Mouse (Mus musculus) neural tube, embryonic 13.5 days (tissue): ENCODE data around the gene Pak3. TPM values are rescaled to one million over a fixed set of nuclear protein-coding genes. Genes with fewer than 3 reads are reported as not detected.

Source experiments
- ATAC-seq: fragments of 200-750 bp; cut with Nextera tagmentation; 2 replicates; pipeline ENCODE4 v1.8.0; 2017; ENCODE audit warnings: low read depth, mild to moderate bottlenecking, moderate TSS enrichment, moderate library complexity
- H3K27ac ChIP-seq: fragments of 300-500 bp; sonication (generic); replicated peaks from 2 replicates; pipeline ENCODE4 v1.5.1; 2015; ENCODE audit warnings: moderate library complexity, mild to moderate bottlenecking, inconsistent platforms
- H3K27me3 ChIP-seq: fragments of 300-500 bp; sonication (generic); 2 replicates; pipeline ENCODE4 v1.6.1; 2015; ENCODE audit warnings: mild to moderate bottlenecking, inconsistent platforms
- H3K36me3 ChIP-seq: fragments of 300-500 bp; sonication (generic); 2 replicates; pipeline ENCODE4 v1.6.1; 2015; ENCODE audit warnings: mild to moderate bottlenecking, inconsistent platforms
- H3K4me1 ChIP-seq: fragments of 300-500 bp; sonication (generic); replicated peaks from 2 replicates; pipeline ENCODE4 v1.6.1; 2015; ENCODE audit warnings: inconsistent platforms
- H3K4me2 ChIP-seq: fragments of 300-500 bp; sonication (generic); 2 replicates; pipeline ENCODE4 v1.6.1; 2015; ENCODE audit warnings: inconsistent platforms, mild to moderate bottlenecking, moderate library complexity
- H3K4me3 ChIP-seq: fragments of 300-500 bp; sonication (generic); 2 replicates; pipeline ENCODE4 v1.5.1; 2015; ENCODE audit warnings: mild to moderate bottlenecking, inconsistent platforms
- H3K9ac ChIP-seq: fragments of 300-500 bp; sonication (generic); 2 replicates; pipeline ENCODE4 v1.6.1; 2015; ENCODE audit warnings: moderate library complexity, mild to moderate bottlenecking, inconsistent platforms
- H3K9me3 ChIP-seq: fragments of 300-500 bp; sonication (generic); 2 replicates; pipeline ENCODE4 v1.6.1; 2016; ENCODE audit warnings: inconsistent platforms
- WGBS: fragments of 180-500 bp; shearing (Covaris S2); methylation state at CpG from one replicate; pipeline ENCODE4 v1.1.7; 2015; 5-methylcytosine and 5-hydroxymethylcytosine counted together
- polyA plus RNA-seq: library from polyadenylated mRNA; unstranded; fragments of >200 nt; fragmentation: Nextera tagmentation; extraction: Ambion mirVana; gene quantifications from 2 replicates; pipeline ENCODE4 v1.2.1, GENCODE M21; 2015

The Pak3 gene
- polyA plus RNA-seq, 1 experiment from 2014 or later = 122 TPM

DNA sequence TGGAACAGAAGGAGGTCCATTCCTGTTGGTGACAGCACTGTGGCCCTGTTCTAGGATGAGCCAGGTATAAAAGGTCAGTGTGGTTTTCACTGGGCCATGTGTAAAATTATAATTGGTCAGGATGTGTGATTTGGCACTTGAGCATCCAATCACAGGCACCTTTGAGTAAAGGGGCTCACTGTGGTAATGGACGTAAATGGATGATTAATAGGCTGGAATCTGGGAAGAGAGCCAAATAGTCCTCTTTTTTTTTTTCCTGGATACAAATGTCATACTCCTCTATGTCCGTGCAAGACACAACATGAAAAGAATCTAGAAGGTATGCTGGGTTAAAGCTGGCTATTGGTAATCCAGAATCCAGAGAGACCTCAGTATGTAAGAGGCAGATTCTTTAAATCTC lies 147.4 kb downstream of the Pak3 start:
- Histone ChIP-seq H3K9ac (no peak overlapping the region), H3K27me3 (peaks cover 17% of the 10 kb centered on the region; the same call in 1 of the 2 replicates), H3K36me3 (no peaks in the 10 kb centered on the region), H3K4me2 (peak overlapping the region; percentile 59), H3K4me3 (peak overlapping the region; percentile 53), H3K9me3 (no peaks in the 10 kb centered on the region), H3K4me1 (peaks cover 10% of the 10 kb centered on the region; the same call in 1 of the 2 replicates), H3K27ac (no peak overlapping the region)
- ATAC-seq = no peak
- WGBS = 29% methylated on average over 2 of the region's 2 CpGs

DNA sequence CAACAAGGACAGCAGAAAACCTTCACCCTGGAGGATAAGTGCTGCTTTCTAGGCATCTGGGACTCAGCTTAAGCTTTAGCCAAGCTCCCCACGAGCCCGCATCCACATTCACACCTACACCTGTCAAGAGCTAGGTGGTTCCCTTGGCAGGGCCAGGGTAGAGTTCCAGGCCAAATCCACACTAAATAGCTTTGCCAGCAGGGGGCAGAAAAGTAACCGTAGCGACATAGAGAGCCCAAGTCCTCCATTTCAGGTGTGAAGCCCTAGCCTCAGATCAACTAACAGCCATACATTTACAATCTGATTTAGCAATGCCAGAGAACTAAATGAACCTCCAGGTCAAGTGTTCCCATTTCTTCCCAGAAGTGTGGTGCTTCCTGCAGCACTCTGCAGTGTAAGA lies 148.6 kb downstream of the Pak3 start:
- Histone ChIP-seq H3K27ac (no peak overlapping the region), H3K4me3 (no peak overlapping the region), H3K4me2 (peak overlapping the region; percentile 59), H3K4me1 (peaks cover 10% of the 10 kb centered on the region; the same call in 1 of the 2 replicates), H3K27me3 (peaks cover 15% of the 10 kb centered on the region; the same call in 1 of the 2 replicates), H3K9ac (no peak overlapping the region), H3K36me3 (no peaks in the 10 kb centered on the region), H3K9me3 (no peaks in the 10 kb centered on the region)
- ATAC-seq = no peak
- 44% methylated on average over 4 of the region's 4 CpGs for WGBS

DNA sequence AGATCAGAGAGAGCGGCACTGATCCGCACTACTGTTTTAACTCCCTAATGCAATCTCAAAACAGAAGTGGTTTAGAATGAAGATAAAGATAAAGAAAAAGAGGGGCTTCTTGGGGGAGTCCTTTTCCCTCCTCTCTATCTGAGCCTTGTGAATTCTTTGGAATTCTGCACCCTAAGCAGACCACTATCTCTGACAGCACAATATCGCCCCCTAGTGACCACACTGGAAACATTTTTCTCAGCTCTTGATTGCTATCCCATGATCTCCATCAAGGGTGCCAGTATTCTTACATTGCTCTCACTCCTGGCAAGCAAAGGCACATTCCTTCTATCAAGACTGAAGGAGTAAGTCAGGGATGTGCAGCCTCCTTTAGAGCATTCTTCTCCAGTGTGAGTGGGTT lies 149.9 kb downstream of the Pak3 start:
- H3K4me3 ChIP-seq = no peak overlapping the region
- no peaks in the 10 kb centered on the region for H3K36me3 ChIP-seq
- H3K9ac ChIP-seq = no peak overlapping the region
- H3K27ac ChIP-seq = no peak overlapping the region
- peaks cover 10% of the 10 kb centered on the region; the same call in 1 of the 2 replicates for H3K4me1 ChIP-seq
- no peak for ATAC-seq
- WGBS = 53% methylated on average over 3 of the region's 3 CpGs
- H3K9me3 ChIP-seq = no peaks in the 10 kb centered on the region
- H3K27me3 ChIP-seq = peaks cover 10% of the 10 kb centered on the region; the same call in 1 of the 2 replicates
- no peak overlapping the region for H3K4me2 ChIP-seq

GRCm38 (mm10) chrX:143678566-143678965 lies 160.2 kb downstream of the Pak3 start:
- H3K36me3 ChIP-seq = no peaks in the 10 kb centered on the region
- WGBS = 76% methylated on average over 2 of the region's 2 CpGs
- H3K27me3 ChIP-seq = no peaks in the 10 kb centered on the region
- no peak for ATAC-seq
- H3K4me2 ChIP-seq = no peak overlapping the region
- no peaks in the 10 kb centered on the region for H3K4me1 ChIP-seq
- H3K9me3 ChIP-seq = no peaks in the 10 kb centered on the region
- no peak overlapping the region for H3K27ac ChIP-seq
- H3K9ac ChIP-seq = no peak overlapping the region
- H3K4me3 ChIP-seq = no peak overlapping the region

DNA sequence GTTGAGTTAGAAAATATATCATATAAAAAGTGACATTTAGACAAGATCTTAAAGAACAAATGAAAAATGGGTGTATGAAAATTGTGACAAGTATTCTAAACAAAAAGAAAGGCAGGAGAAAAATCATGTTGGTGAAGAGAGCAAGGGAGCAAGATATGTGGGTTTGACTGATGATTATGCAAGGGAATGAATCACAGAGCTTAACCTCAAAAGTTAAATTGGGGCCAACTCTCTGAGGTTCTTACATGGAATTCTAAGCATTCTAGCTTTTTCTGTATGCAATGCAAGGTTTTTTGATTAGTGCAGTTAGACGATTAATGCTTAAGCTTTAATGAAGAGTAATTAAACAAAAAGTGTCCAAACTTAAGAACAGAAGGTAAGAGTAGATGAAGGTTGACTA lies 203.9 kb downstream of the Pak3 start:
- no peak overlapping the region for H3K27ac ChIP-seq
- whole genome bisulfite sequencing = 82% methylated on average over 1 of the region's 1 CpGs

DNA sequence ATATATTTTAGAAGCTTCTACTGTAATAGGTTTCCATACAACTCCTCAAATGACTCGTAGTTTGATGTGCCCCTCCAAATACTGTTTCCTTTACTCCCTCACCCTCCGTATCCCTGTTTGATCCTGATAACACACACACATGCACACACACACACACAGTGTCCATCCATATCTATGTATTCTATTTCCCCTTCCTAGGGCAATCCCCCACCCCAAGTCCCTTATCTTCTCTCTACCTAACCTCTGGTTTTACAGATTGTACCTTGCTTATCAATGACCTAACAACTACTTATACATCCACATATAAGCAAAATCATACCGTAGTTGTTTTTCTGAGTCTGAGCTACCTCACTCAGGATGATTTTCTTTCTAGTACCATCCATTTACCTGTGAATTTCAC lies 207.0 kb downstream of the Pak3 start:
- ATAC-seq = no peak
- 94% methylated on average over 3 of the region's 3 CpGs for WGBS

More for the DNA sequence above, 203.9 kb downstream of the Pak3 start:
- ATAC-seq = no peak
- no peak overlapping the region for H3K9ac ChIP-seq
- H3K4me1 ChIP-seq = no peaks in the 10 kb centered on the region
- H3K9me3 ChIP-seq = no peaks in the 10 kb centered on the region
- no peak overlapping the region for H3K4me3 ChIP-seq
- no peaks in the 10 kb centered on the region for H3K36me3 ChIP-seq
- H3K27me3 ChIP-seq = no peaks in the 10 kb centered on the region
- H3K4me2 ChIP-seq = no peak overlapping the region

DNA sequence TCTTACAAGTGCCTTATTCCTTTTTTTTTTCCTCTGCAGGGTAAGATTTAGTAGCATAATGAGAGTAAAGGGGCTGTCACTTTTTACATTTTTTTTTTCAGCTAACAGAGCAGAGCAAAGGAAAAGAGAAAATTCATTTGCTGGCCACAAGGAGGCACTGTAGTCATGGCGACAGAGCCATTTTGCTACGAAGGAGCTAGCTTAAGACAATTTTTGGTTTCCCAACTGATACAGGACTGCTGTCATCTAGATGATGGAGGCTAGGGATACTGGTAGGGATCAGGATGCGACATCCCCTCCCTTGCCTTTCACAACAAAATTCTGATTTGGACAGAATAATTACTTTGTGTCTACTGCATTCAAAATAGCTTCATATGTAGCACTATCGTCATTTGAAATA lies 217.6 kb downstream of the Pak3 start:
- Histone ChIP-seq H3K27me3 (no peaks in the 10 kb centered on the region; the same call in none of the 2 replicates), H3K4me1 (no peaks in the 10 kb centered on the region), H3K36me3 (no peaks in the 10 kb centered on the region), H3K4me2 (no peak overlapping the region), H3K9ac (no peak overlapping the region), H3K9me3 (no peaks in the 10 kb centered on the region), H3K27ac (no peak overlapping the region), H3K4me3 (no peak overlapping the region)
- ATAC-seq = no peak
- 38% methylated on average over 4 of the region's 4 CpGs for WGBS

More for the DNA sequence above, 207.0 kb downstream of the Pak3 start:
- H3K4me2 ChIP-seq = no peak overlapping the region
- no peaks in the 10 kb centered on the region for H3K36me3 ChIP-seq
- no peak overlapping the region for H3K9ac ChIP-seq
- H3K9me3 ChIP-seq = no peaks in the 10 kb centered on the region
- H3K4me1 ChIP-seq = no peaks in the 10 kb centered on the region
- H3K4me3 ChIP-seq = no peak overlapping the region
- no peaks in the 10 kb centered on the region for H3K27me3 ChIP-seq
- no peak overlapping the region for H3K27ac ChIP-seq

GRCm38 (mm10) chrX:143739171-143739570 lies 220.8 kb downstream of the Pak3 start:
- 28% methylated on average over 2 of the region's 2 CpGs for WGBS
- Histone ChIP-seq H3K9ac (no peak overlapping the region), H3K4me2 (no peak overlapping the region), H3K27me3 (no peaks in the 10 kb centered on the region; the same call in 1 of the 2 replicates), H3K9me3 (no peaks in the 10 kb centered on the region), H3K36me3 (0 out of 2 replicates have a peak, but pooled peaks cover 2% of the 10 kb centered on the region), H3K4me1 (no peaks in the 10 kb centered on the region), H3K4me3 (no peak overlapping the region), H3K27ac (no peak overlapping the region)
- ATAC-seq = no peak

DNA sequence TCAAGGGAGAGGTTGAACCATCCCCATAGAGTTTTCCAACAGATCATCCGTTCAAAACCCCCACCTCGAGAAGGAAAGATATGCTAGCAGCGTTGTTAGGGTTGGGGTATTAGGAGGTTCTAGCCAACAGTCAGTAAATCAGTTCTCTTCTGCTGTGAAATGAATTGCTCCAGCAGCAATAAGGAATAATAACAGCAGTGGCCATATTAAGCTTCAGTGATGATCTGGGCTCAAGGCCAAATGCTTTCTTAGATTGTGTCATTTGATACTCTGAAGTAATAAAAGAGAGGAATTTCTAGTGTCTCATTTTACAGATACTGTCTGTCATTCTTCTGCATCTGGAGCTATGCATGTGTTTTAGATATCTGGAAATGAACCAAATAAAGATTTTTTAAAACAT lies 244.2 kb downstream of the Pak3 start:
- no peaks in the 10 kb centered on the region for H3K9me3 ChIP-seq
- ATAC-seq = no peak
- H3K4me1 ChIP-seq = no peaks in the 10 kb centered on the region
- no peaks in the 10 kb centered on the region for H3K27me3 ChIP-seq
- WGBS = 72% methylated on average over 3 of the region's 3 CpGs
- H3K9ac ChIP-seq = no peak overlapping the region
- H3K4me2 ChIP-seq = no peak overlapping the region
- no peak overlapping the region for H3K4me3 ChIP-seq
- no peaks in the 10 kb centered on the region for H3K36me3 ChIP-seq
- no peak overlapping the region for H3K27ac ChIP-seq

DNA sequence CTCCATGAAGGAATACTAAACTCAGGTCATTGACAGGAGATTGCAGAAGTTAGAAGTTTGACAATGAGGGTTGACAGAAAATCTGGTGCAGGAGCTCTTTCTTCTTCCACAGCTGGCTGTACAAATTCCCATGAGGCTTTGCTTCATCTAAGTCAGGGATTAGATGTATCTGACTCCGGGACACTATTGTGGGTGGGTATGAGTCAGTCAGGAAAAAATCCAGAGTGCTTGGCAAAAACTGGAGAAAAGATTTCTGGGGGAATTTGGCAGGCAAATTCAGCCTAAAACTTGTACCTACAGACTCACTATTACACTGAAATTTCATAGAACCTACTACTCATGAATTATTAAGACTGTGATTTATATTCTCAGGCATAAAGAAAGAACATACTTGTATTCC lies 297.6 kb downstream of the Pak3 start:
- no peak overlapping the region for H3K4me3 ChIP-seq
- H3K4me1 ChIP-seq = no peaks in the 10 kb centered on the region
- no peak overlapping the region for H3K4me2 ChIP-seq
- no peak for ATAC-seq
- H3K27ac ChIP-seq = no peak overlapping the region
- no peak overlapping the region for H3K9ac ChIP-seq
- H3K27me3 ChIP-seq = peaks cover 3% of the 10 kb centered on the region; the same call in 1 of the 2 replicates
- no peaks in the 10 kb centered on the region for H3K9me3 ChIP-seq
- no peaks in the 10 kb centered on the region for H3K36me3 ChIP-seq
- 87% methylated on average over 1 of the region's 1 CpGs for WGBS

GRCm38 (mm10) chrX:143818961-143819360 lies 300.6 kb downstream of the Pak3 start:
- Histone ChIP-seq H3K9me3 (no peaks in the 10 kb centered on the region), H3K4me1 (no peaks in the 10 kb centered on the region), H3K4me2 (no peak overlapping the region), H3K27me3 (peaks cover 7% of the 10 kb centered on the region), H3K36me3 (no peaks in the 10 kb centered on the region), H3K4me3 (no peak overlapping the region), H3K27ac (no peak overlapping the region), H3K9ac (no peak overlapping the region)
- WGBS = 89% methylated on average over 2 of the region's 2 CpGs
- ATAC-seq = no peak

GRCm38 (mm10) chrX:143826521-143826920 lies 308.1 kb downstream of the Pak3 start:
- H3K36me3 ChIP-seq = no peaks in the 10 kb centered on the region
- H3K4me2 ChIP-seq = no peak overlapping the region
- ATAC-seq = no peak
- H3K9me3 ChIP-seq = no peaks in the 10 kb centered on the region
- peaks cover 13% of the 10 kb centered on the region; the same call in 1 of the 2 replicates for H3K27me3 ChIP-seq
- 67% methylated on average over 4 of the region's 4 CpGs for WGBS
- no peak overlapping the region for H3K4me3 ChIP-seq
- no peak overlapping the region for H3K9ac ChIP-seq
- no peaks in the 10 kb centered on the region for H3K4me1 ChIP-seq
- H3K27ac ChIP-seq = no peak overlapping the region

GRCm38 (mm10) chrX:143827212-143827611 lies 308.8 kb downstream of the Pak3 start, which contains the start of gene Capn6:
Gene Capn6 (minus strand): TSS chrX:143827414.
- H3K27me3 ChIP-seq = peaks cover 13% of the 10 kb centered on the region; the same call in 1 of the 2 replicates
- WGBS = 51% methylated on average over 4 of the region's 4 CpGs
- no peak within 1 kb of the TSS for H3K9ac ChIP-seq
- H3K9me3 ChIP-seq = no peaks in the 10 kb centered on the region
- no peak within 1 kb of the TSS for H3K27ac ChIP-seq
- ATAC-seq = no peak
- H3K36me3 ChIP-seq = no peaks in the 10 kb centered on the region
- H3K4me2 ChIP-seq = no peak within 1 kb of the TSS
- no peaks in the 10 kb centered on the region for H3K4me1 ChIP-seq
- H3K4me3 ChIP-seq = no peak within 1 kb of the TSS
